Mouse (Mus musculus) liver, adult 2 months (tissue): ENCODE measurements around the gene Esyt2. TPM values are rescaled to one million over a fixed set of nuclear protein-coding genes. Genes with fewer than 3 reads are reported as not detected.

Experiments
- DNase-seq: peaks from one replicate; pipeline ENCODE4 v3.0.0-alpha.2; 2011; ENCODE audit warnings: low read depth, low spot score; ENCODE audit errors: extremely low read depth
- H3K27ac ChIP-seq: fragments of 200-500 bp; replicated peaks from 2 replicates; pipeline ENCODE4 v1.5.1; 2012; ENCODE audit warnings: low read depth, mild to moderate bottlenecking, control low read depth, inconsistent platforms, low read length; ENCODE audit not compliant: insufficient read depth
- H3K27me3 ChIP-seq: fragments of 200-500 bp; 2 replicates; pipeline ENCODE4 v1.6.1; 2012; ENCODE audit warnings: mild to moderate bottlenecking, moderate library complexity, low read length, inconsistent platforms; ENCODE audit not compliant: control insufficient read depth, insufficient read depth
- H3K36me3 ChIP-seq: fragments of 200-500 bp; 2 replicates; pipeline ENCODE4 v1.6.1; 2012; ENCODE audit warnings: low read length, inconsistent platforms; ENCODE audit not compliant: control insufficient read depth, insufficient read depth
- H3K4me1 ChIP-seq: fragments of 200-500 bp; 2 replicates; pipeline ENCODE4 v1.6.1; 2011; ENCODE audit warnings: low read length; ENCODE audit not compliant: control insufficient read depth, insufficient read depth
- H3K4me3 ChIP-seq: fragments of 200-500 bp; 2 replicates; pipeline ENCODE4 v1.5.1; 2011; ENCODE audit warnings: low read depth, mild to moderate bottlenecking, control low read depth, low read length, moderate library complexity; ENCODE audit not compliant: insufficient read depth
- H3K79me2 ChIP-seq: fragments of 200-500 bp; 2 replicates; pipeline ENCODE4 v1.6.1; 2012; ENCODE audit warnings: inconsistent platforms, mild to moderate bottlenecking, low read length, moderate library complexity; ENCODE audit not compliant: control insufficient read depth, insufficient read depth
- H3K9ac ChIP-seq: fragments of 200-500 bp; 2 replicates; pipeline ENCODE4 v1.6.1; 2012; ENCODE audit warnings: low read depth, mild to moderate bottlenecking, control low read depth, inconsistent platforms, low read length
- CTCF ChIP-seq: fragments of 200-500 bp; IDR thresholded peaks from 2 replicates; pipeline ENCODE4 v1.5.1; 2011; ENCODE audit warnings: low read depth, low read length, control low read depth
- POLR2A ChIP-seq: fragments of 200-500 bp; IDR thresholded peaks from 2 replicates; pipeline ENCODE4 v1.6.1; 2011; ENCODE audit warnings: low read length, control low read depth; ENCODE audit not compliant: insufficient read depth; ENCODE audit errors: extremely low read depth
- WGBS: fragments of 180-500 bp; shearing (Covaris S2); methylation state at CpG from one replicate; pipeline ENCODE4 v1.1.7; 2018; 5-methylcytosine and 5-hydroxymethylcytosine counted together
- polyA plus RNA-seq: library from polyadenylated mRNA; depleted of rRNA; stranded (reverse); fragments of >200 nt; gene quantifications from 2 replicates; pipeline ENCODE4 v1.2.3, GENCODE M21; 2012
- total RNA-seq: library from RNA; depleted of rRNA; stranded (reverse); fragments of >200 nt; gene quantifications from 2 replicates; pipeline ENCODE4 v1.2.3, GENCODE M21; 2014

Esyt2 gene
- total and polyA plus RNA-seq, 2 experiments, result 2.4 to 27.7 TPM

- TF ChIP-seq CTCF, result no peak
- no peak for TF ChIP-seq POLR2A
- no peak for DNase-seq
- no peaks in the 10 kb centered on the region for H3K27me3 ChIP-seq
- H3K79me2 ChIP-seq, result no peaks in the 10 kb centered on the region
- H3K4me3 ChIP-seq, result no peak overlapping the region
- no peak overlapping the region for H3K9ac ChIP-seq
- no peak overlapping the region for H3K27ac ChIP-seq
- no peaks in the 10 kb centered on the region for H3K4me1 ChIP-seq
- WGBS, result 95% methylated on average over 4 of the region's 4 CpGs
- H3K36me3 ChIP-seq, result no peaks in the 10 kb centered on the region
Observed at GRCm38 (mm10) chr12:116414941-116415340, 133.9 kb downstream of the Esyt2 start.

- Histone ChIP-seq H3K4me1 (no peaks in the 10 kb centered on the region), H3K9ac (no peak overlapping the region), H3K4me3 (no peak overlapping the region), H3K27ac (no peak overlapping the region), H3K27me3 (no peaks in the 10 kb centered on the region), H3K79me2 (no peaks in the 10 kb centered on the region; the same call in 1 of the 2 replicates), H3K36me3 (no peaks in the 10 kb centered on the region)
- 95% methylated on average over 1 of the region's 1 CpGs for WGBS
- DNase-seq, result no peak
- TF ChIP-seq CTCF, result no peak
- no peak for TF ChIP-seq POLR2A
Observed at GRCm38 (mm10) chr12:116416514-116416913, 135.5 kb downstream of the Esyt2 start.

GRCm38 (mm10) chr12:116421656-116422055 lies 140.7 kb downstream of the Esyt2 start:
- no peaks in the 10 kb centered on the region for H3K36me3 ChIP-seq
- no peak overlapping the region for H3K27ac ChIP-seq
- 93% methylated on average over 2 of the region's 2 CpGs for WGBS
- no peak for TF ChIP-seq CTCF
- no peak for TF ChIP-seq POLR2A
- no peaks in the 10 kb centered on the region for H3K4me1 ChIP-seq
- DNase-seq, result no peak
- H3K4me3 ChIP-seq, result no peak overlapping the region
- H3K27me3 ChIP-seq, result no peaks in the 10 kb centered on the region
- H3K9ac ChIP-seq, result no peak overlapping the region
- no peaks in the 10 kb centered on the region; the same call in 1 of the 2 replicates for H3K79me2 ChIP-seq

- DNase-seq, result no peak
- H3K36me3 ChIP-seq, result no peaks in the 10 kb centered on the region
- 44% methylated on average over 2 of the region's 2 CpGs for WGBS
Observed at GRCm38 (mm10) chr12:116425392-116425791, 144.4 kb downstream of the Esyt2 start.

GRCm38 (mm10) chr12:116433742-116434141 lies 152.7 kb downstream of the Esyt2 start:
- Histone ChIP-seq H3K4me3 (no peak overlapping the region), H3K27ac (no peak overlapping the region), H3K27me3 (no peaks in the 10 kb centered on the region), H3K79me2 (no peaks in the 10 kb centered on the region), H3K4me1 (no peaks in the 10 kb centered on the region), H3K36me3 (no peaks in the 10 kb centered on the region), H3K9ac (no peak overlapping the region)
- peak; percentile 12 for DNase-seq
- no peak for TF ChIP-seq CTCF
- TF ChIP-seq POLR2A, result no peak
- WGBS, result 82% methylated on average over 2 of the region's 2 CpGs

More at GRCm38 (mm10) chr12:116425392-116425791, 144.4 kb downstream of the Esyt2 start:
- H3K27me3 ChIP-seq, result no peaks in the 10 kb centered on the region
- H3K4me1 ChIP-seq, result no peaks in the 10 kb centered on the region
- H3K9ac ChIP-seq, result no peak overlapping the region
- no peak overlapping the region for H3K27ac ChIP-seq
- H3K79me2 ChIP-seq, result no peaks in the 10 kb centered on the region
- no peak overlapping the region for H3K4me3 ChIP-seq
- TF ChIP-seq CTCF, result no peak
- no peak for TF ChIP-seq POLR2A

GRCm38 (mm10) chr12:116435232-116435631 lies 154.2 kb downstream of the Esyt2 start:
- H3K36me3 ChIP-seq, result no peaks in the 10 kb centered on the region; the same call in 1 of the 2 replicates
- no peak for TF ChIP-seq CTCF
- TF ChIP-seq POLR2A, result no peak
- H3K27ac ChIP-seq, result no peak overlapping the region
- H3K79me2 ChIP-seq, result no peaks in the 10 kb centered on the region
- no peaks in the 10 kb centered on the region for H3K27me3 ChIP-seq
- no peak overlapping the region for H3K4me3 ChIP-seq
- WGBS, result 91% methylated on average over 2 of the region's 2 CpGs
- H3K9ac ChIP-seq, result no peak overlapping the region
- H3K4me1 ChIP-seq, result no peaks in the 10 kb centered on the region
- DNase-seq, result peak; percentile 7
